In the genomic region with DNA sequence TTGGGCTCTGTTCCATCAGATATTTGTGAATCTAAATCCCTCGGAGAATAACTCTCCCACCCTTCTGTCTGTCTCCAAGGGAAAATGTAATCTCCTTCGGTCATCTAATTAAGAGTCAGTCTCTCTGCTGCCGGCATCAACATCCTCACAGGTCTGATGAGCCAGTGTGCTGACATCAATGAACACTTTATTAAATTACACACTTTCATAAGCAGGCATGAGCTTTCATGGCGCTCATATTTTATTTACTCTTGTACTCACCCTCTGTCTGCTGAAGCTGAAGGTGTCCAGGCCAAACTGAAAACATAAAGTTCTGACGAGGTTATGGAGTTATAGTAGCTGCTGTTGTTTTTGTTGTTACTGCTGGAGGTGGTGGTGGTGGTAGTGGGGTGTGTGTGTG, we compare ENCODE assay signal across 19 mouse cellular contexts.
"Had no signal": no experiment of that assay in that cellular context is flagged by ENCODE, and none has a peak within 500 bp of the region (broad histone marks: within the 10 kb centered on the region; RNA-seq: fewer than 3 reads in every experiment).

No protein-coding gene starts in this region.

- H3K9me3 ChIP-seq: limb, embryonic 10.5 days; limb, embryonic 13.5 days; liver, embryonic 12.5 days; liver, embryonic 15.5 days; lung, embryonic 15.5 days; megakaryocyte, embryonic 14.5 days; neural tube, embryonic 12.5 days; neural tube, embryonic 15.5 days had no signal

- H3K4me2 ChIP-seq: limb, embryonic 13.5 days; liver, embryonic 12.5 days; liver, embryonic 15.5 days; lung, embryonic 15.5 days; midbrain, embryonic 11.5 days; neural tube, embryonic 12.5 days; neural tube, embryonic 15.5 days had no signal

- H3K36me3 ChIP-seq: limb, embryonic 10.5 days; limb, embryonic 13.5 days; liver, embryonic 12.5 days; liver, embryonic 15.5 days; lung, embryonic 15.5 days; neural tube, embryonic 12.5 days; neural tube, embryonic 15.5 days had no signal

- H3K27me3 ChIP-seq: limb, embryonic 13.5 days; liver, embryonic 12.5 days; liver, embryonic 15.5 days; lung, embryonic 15.5 days; megakaryocyte, embryonic 14.5 days; neural tube, embryonic 12.5 days; neural tube, embryonic 15.5 days had no signal

- H3K9ac ChIP-seq: limb, embryonic 13.5 days; liver, embryonic 12.5 days; liver, embryonic 15.5 days; lung, embryonic 15.5 days; neural tube, embryonic 12.5 days; neural tube, embryonic 15.5 days had no signal

- ATAC-seq: liver, embryonic 12.5 days had no signal

- H3K4me3 ChIP-seq: limb, embryonic 10.5 days; limb, embryonic 13.5 days; liver, embryonic 12.5 days; liver, embryonic 15.5 days; lung, embryonic 15.5 days; megakaryocyte, embryonic 14.5 days; neural tube, embryonic 12.5 days; neural tube, embryonic 15.5 days had no signal

- H3K27ac ChIP-seq: limb, embryonic 10.5 days; limb, embryonic 13.5 days; liver, embryonic 12.5 days; liver, embryonic 15.5 days; lung, embryonic 15.5 days; neural tube, embryonic 12.5 days; neural tube, embryonic 15.5 days had no signal

- H3K4me1 ChIP-seq: limb, embryonic 10.5 days; limb, embryonic 13.5 days; liver, embryonic 12.5 days; liver, embryonic 15.5 days; lung, embryonic 15.5 days; megakaryocyte, embryonic 14.5 days; neural tube, embryonic 12.5 days; neural tube, embryonic 15.5 days had no signal

- DNase-seq: kidney, adult 18-20 months; kidney, adult 9 months; kidney, postnatal 14 days; kidney, postnatal 4 days; liver; lung, adult 18-20 months; lung, postnatal 10 days; lung, postnatal 36 days; thymus, adult 18-20 months; thymus, postnatal 36 days had no signal
